Mouse (Mus musculus) hindbrain, postnatal 0 days (tissue): ENCODE data around the gene Ccdc63. TPM values are rescaled to one million over a fixed set of nuclear protein-coding genes. Genes with fewer than 3 reads are reported as not detected.
"Not testable (repeated sequence)": the region's sequence is repeated elsewhere in the genome, so short reads cannot be mapped to it uniquely, and the experiment has no call there.

ENCODE experiments used
- ATAC-seq: fragments of 200-750 bp; cut with Nextera tagmentation; 2 replicates; pipeline ENCODE4 v1.8.0; 2017; ENCODE audit warnings: mild to moderate bottlenecking, moderate TSS enrichment, moderate library complexity
- DNase-seq: peaks from one replicate; pipeline ENCODE4 v3.0.0-alpha.2; 2015; ENCODE audit warnings: low spot score
- H3K27ac ChIP-seq: fragments of 300-500 bp; sonication (generic); 2 replicates; pipeline ENCODE4 v1.5.1; 2014; ENCODE audit warnings: mild to moderate bottlenecking
- H3K27me3 ChIP-seq: fragments of 300-500 bp; sonication (generic); 2 replicates; pipeline ENCODE4 v1.6.1; 2014; ENCODE audit warnings: low read length, mixed read lengths; ENCODE audit not compliant: insufficient read depth
- H3K36me3 ChIP-seq: fragments of 300-500 bp; sonication (generic); 2 replicates; pipeline ENCODE4 v1.6.1; 2014; ENCODE audit warnings: low read length, mixed read lengths; ENCODE audit not compliant: insufficient read depth
- H3K4me1 ChIP-seq: fragments of 300-500 bp; sonication (generic); 2 replicates; pipeline ENCODE4 v1.6.1; 2014; ENCODE audit warnings: antibody characterized with exemption, low read length, mixed read lengths; ENCODE audit not compliant: insufficient read depth
- H3K4me2 ChIP-seq: fragments of 300-500 bp; sonication (generic); 2 replicates; pipeline ENCODE4 v1.6.1; 2014; ENCODE audit warnings: low read depth, mild to moderate bottlenecking, low read length, moderate library complexity, mixed read lengths
- H3K4me3 ChIP-seq: fragments of 300-500 bp; sonication (generic); 2 replicates; pipeline ENCODE4 v1.5.1; 2014; ENCODE audit warnings: low read length
- H3K9ac ChIP-seq: fragments of 300-500 bp; sonication (generic); replicated peaks from 2 replicates; pipeline ENCODE4 v1.6.1; 2014; ENCODE audit warnings: mild to moderate bottlenecking, low read length, moderate library complexity, mixed read lengths
- H3K9me3 ChIP-seq: fragments of 300-500 bp; sonication (generic); 2 replicates; pipeline ENCODE4 v1.6.1; 2016; ENCODE audit warnings: low read length, mixed read lengths
- CTCF ChIP-seq: IDR thresholded peaks from 2 replicates; pipeline ENCODE4 v1.5.1; 2016; ENCODE audit warnings: antibody characterized with exemption, control low read depth, low read depth
- WGBS: fragments of 180-500 bp; shearing (Covaris S2); extraction: QIAGEN DNeasy Blood & Tissue Kit; methylation state at CpG from one replicate; pipeline ENCODE4 v1.1.7; 2014; 5-methylcytosine and 5-hydroxymethylcytosine counted together
- polyA plus RNA-seq: library from polyadenylated mRNA; unstranded; fragments of >200 nt; fragmentation: Nextera tagmentation; extraction: Ambion mirVana; gene quantifications from 2 replicates; pipeline ENCODE4 v1.2.1, GENCODE M21; 2015
- total RNA-seq: library from RNA; depleted of rRNA; stranded (reverse); fragments of >200 nt; gene quantifications from 2 replicates; pipeline ENCODE4 v1.2.3, GENCODE M21; 2014

The Ccdc63 gene
- total and polyA plus RNA-seq, 2 experiments from 2014 or later = 0.16 TPM; not detected in 1

- H3K4me1 ChIP-seq = no peaks in the 10 kb centered on the region
- H3K36me3 ChIP-seq = no peaks in the 10 kb centered on the region
- WGBS = 89% methylated on average over 4 of the region's 4 CpGs
- no peak overlapping the region for H3K4me3 ChIP-seq
- no peak overlapping the region for H3K4me2 ChIP-seq
- H3K9me3 ChIP-seq = no peaks in the 10 kb centered on the region
- ATAC-seq (no peak), DNase-seq (no peak)
- no peak overlapping the region for H3K27ac ChIP-seq
- TF ChIP-seq CTCF = no peak
- no peaks in the 10 kb centered on the region for H3K27me3 ChIP-seq
- no peak overlapping the region for H3K9ac ChIP-seq
Observed at GRCm38 (mm10) chr5:122144825-122145224, 4.2 kb upstream of the Ccdc63 start.

- no peak for TF ChIP-seq CTCF
- Histone ChIP-seq H3K4me3 (no peak overlapping the region), H3K4me2 (no peak overlapping the region), H3K9ac (no peak overlapping the region), H3K36me3 (no peaks in the 10 kb centered on the region), H3K27me3 (no peaks in the 10 kb centered on the region), H3K9me3 (no peaks in the 10 kb centered on the region), H3K4me1 (0 out of 2 replicates have a peak, but pooled peaks cover 3% of the 10 kb centered on the region), H3K27ac (no peak overlapping the region)
- ATAC-seq = no peak
- WGBS = 80% methylated on average over 15 of the region's 15 CpGs
- no peak for DNase-seq
Observed at GRCm38 (mm10) chr5:122143543-122143942, 2.9 kb upstream of the Ccdc63 start.

- Histone ChIP-seq H3K27me3 (no peaks in the 10 kb centered on the region), H3K9ac (no peak overlapping the region), H3K9me3 (no peaks in the 10 kb centered on the region), H3K36me3 (no peaks in the 10 kb centered on the region), H3K4me2 (no peak overlapping the region), H3K4me1 (0 out of 2 replicates have a peak, but pooled peaks cover 3% of the 10 kb centered on the region), H3K27ac (no peak overlapping the region), H3K4me3 (no peak overlapping the region)
- peak; percentile 75 for TF ChIP-seq CTCF
- DNase-seq (peak; percentile 55), ATAC-seq (no peak)
- WGBS = 50% methylated on average over 8 of the region's 8 CpGs
Observed at GRCm38 (mm10) chr5:122142230-122142992, 1.8 kb upstream of the Ccdc63 start.

- not testable (repeated sequence) for H3K36me3 ChIP-seq, DNase-seq, H3K4me3 ChIP-seq, ATAC-seq, H3K9me3 ChIP-seq, H3K4me1 ChIP-seq, H3K9ac ChIP-seq, H3K27ac ChIP-seq, H3K4me2 ChIP-seq, H3K27me3 ChIP-seq
- 54% methylated on average over 2 of the region's 2 CpGs for WGBS
Observed at GRCm38 (mm10) chr5:122139771-122140170, 852 bp downstream of the Ccdc63 start.

GRCm38 (mm10) chr5:122138856-122139255 lies 1.8 kb downstream of the Ccdc63 start:
- Histone ChIP-seq H3K9ac (no peak overlapping the region), H3K4me1 (0 out of 2 replicates have a peak, but pooled peaks cover 3% of the 10 kb centered on the region), H3K9me3 (no peaks in the 10 kb centered on the region), H3K4me3 (no peak overlapping the region), H3K27ac (no peak overlapping the region), H3K27me3 (no peaks in the 10 kb centered on the region), H3K36me3 (no peaks in the 10 kb centered on the region), H3K4me2 (no peak overlapping the region)
- WGBS = 72% methylated on average over 15 of the region's 15 CpGs
- DNase-seq = no peak
- TF ChIP-seq CTCF = no peak
- ATAC-seq = no peak

- no peak overlapping the region for H3K27ac ChIP-seq
- H3K36me3 ChIP-seq = no peaks in the 10 kb centered on the region
- no peak for TF ChIP-seq CTCF
- WGBS = 84% methylated on average over 14 of the region's 14 CpGs
- ATAC-seq (no peak), DNase-seq (no peak)
- H3K4me3 ChIP-seq = no peak overlapping the region
- H3K4me1 ChIP-seq = peaks cover 8% of the 10 kb centered on the region; the same call in 1 of the 2 replicates
- H3K4me2 ChIP-seq = no peak overlapping the region
- H3K9ac ChIP-seq = no peak overlapping the region
- H3K27me3 ChIP-seq = no peaks in the 10 kb centered on the region
- H3K9me3 ChIP-seq = no peaks in the 10 kb centered on the region
Observed at GRCm38 (mm10) chr5:122136508-122137408, 3.9 kb downstream of the Ccdc63 start.
